Mouse (Mus musculus): ENCODE measurements around the gene Pfkm. TPM values are rescaled to one million over a fixed set of nuclear protein-coding genes. Genes with fewer than 3 reads are reported as not detected.

Pfkm gene
- polyA plus RNA-seq, 1 experiment from 2014 or later: 108 TPM

- Histone ChIP-seq H3K4me1 (ENCODE audit: control insufficient read depth in 2 of 2, insufficient read depth in 2 of 2, low read length in 2 of 2) (peaks cover 0 to 14% of the 10 kb centered on the region in 2 experiments; a peak in 2 of 4 replicates), H3K27me3 (ENCODE audit: control insufficient read depth, insufficient read depth, low read length) (no peaks in the 10 kb centered on the region), H3K4me2 (ENCODE audit: low read length) (no peak overlapping the region), H3K27ac (replicated peaks in 1 of 2; ENCODE audit: control insufficient read depth in 1 of 2, insufficient read depth in 1 of 2, low read depth in 2 of 2, low read length in 2 of 2) (no peak overlapping the region), H3K4me3 (ENCODE audit: control insufficient read depth in 1 of 2, insufficient read depth in 1 of 2, low read depth in 1 of 2, low read length in 2 of 2) (no peak overlapping the region), H3K9me3 (ENCODE audit: control insufficient read depth, low read length) (no peaks in the 10 kb centered on the region), H3K9ac (ENCODE audit: low read length) (no peak overlapping the region), H3K36me3 (ENCODE audit: control insufficient read depth, insufficient read depth, low read length) (peaks cover 51% of the 10 kb centered on the region)
- ATAC-seq (ENCODE audit: insufficient number of reproducible peaks, insufficient read depth, low FRiP score, low read depth): no peak
- 82% methylated on average over 1 of the region's 1 CpGs for WGBS
Observed at GRCm38 (mm10) chr15:98088889-98089288, 3.5 kb upstream of the Pfkm start.

DNA sequence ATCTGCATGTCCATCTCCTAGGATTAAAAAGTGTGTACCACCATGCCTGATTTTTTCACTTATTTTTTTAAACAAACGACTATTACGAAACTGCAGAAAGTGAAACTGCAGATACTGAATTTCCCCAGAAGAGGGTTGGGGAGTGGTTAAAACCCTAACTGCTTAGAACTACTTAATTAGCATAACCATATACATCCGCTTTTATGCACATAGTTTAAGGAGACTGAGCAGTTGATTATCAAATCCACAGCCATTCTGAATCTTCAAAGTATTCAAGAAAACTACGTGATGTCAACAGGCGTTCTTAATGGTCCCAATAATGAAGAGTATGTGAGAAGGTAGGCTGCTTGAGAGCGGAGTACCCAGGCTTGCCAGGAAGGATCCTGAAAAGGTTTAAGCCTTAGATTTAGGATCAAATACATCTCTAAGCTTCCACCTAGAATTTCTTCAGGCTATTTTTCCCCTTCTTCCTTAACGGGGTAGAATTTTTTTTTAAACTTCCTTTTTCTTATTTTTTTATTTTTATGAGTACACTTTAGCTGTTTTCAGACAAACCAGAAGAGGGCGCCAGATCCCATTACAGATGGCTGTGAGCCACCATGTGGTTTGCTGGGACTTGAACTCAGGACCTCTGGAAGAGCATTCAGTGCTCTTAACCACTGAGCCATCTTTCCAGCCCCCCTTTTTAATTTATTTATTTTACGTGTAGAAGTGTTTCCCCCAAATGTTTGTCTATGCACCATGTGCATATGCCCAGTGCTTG, 2.8 kb upstream of the Pfkm start:
- H3K4me2 ChIP-seq (ENCODE audit: low read length): no peak overlapping the region
- no peak overlapping the region for H3K27ac ChIP-seq (replicated peaks in 1 of 2; ENCODE audit: control insufficient read depth in 1 of 2, insufficient read depth in 1 of 2, low read depth in 2 of 2, low read length in 2 of 2)
- peaks cover 44% of the 10 kb centered on the region for H3K36me3 ChIP-seq (ENCODE audit: control insufficient read depth, insufficient read depth, low read length)
- no peaks in the 10 kb centered on the region for H3K27me3 ChIP-seq (ENCODE audit: control insufficient read depth, insufficient read depth, low read length)
- 73% methylated on average over 9 of the region's 9 CpGs for whole genome bisulfite sequencing
- no peaks in the 10 kb centered on the region for H3K9me3 ChIP-seq (ENCODE audit: control insufficient read depth, low read length)
- no peak for ATAC-seq (ENCODE audit: insufficient number of reproducible peaks, insufficient read depth, low FRiP score, low read depth)
- H3K4me1 ChIP-seq (ENCODE audit: control insufficient read depth in 2 of 2, insufficient read depth in 2 of 2, low read length in 2 of 2): peaks cover 0 to 15% of the 10 kb centered on the region in 2 experiments; a peak in 2 of 4 replicates
- no peak overlapping the region for H3K4me3 ChIP-seq (ENCODE audit: control insufficient read depth in 1 of 2, insufficient read depth in 1 of 2, low read depth in 1 of 2, low read length in 2 of 2)
- no peak overlapping the region for H3K9ac ChIP-seq (ENCODE audit: low read length)

- peak overlapping the region in 1 of 2 experiments; percentile 96; a peak in 2 of 4 replicates for H3K4me3 ChIP-seq (ENCODE audit: control insufficient read depth in 1 of 2, insufficient read depth in 1 of 2, low read depth in 1 of 2, low read length in 2 of 2)
- H3K4me1 ChIP-seq (ENCODE audit: control insufficient read depth in 2 of 2, insufficient read depth in 2 of 2, low read length in 2 of 2): peaks cover 0 to 15% of the 10 kb centered on the region in 2 experiments; a peak in 2 of 4 replicates
- no peaks in the 10 kb centered on the region for H3K27me3 ChIP-seq (ENCODE audit: control insufficient read depth, insufficient read depth, low read length)
- peak overlapping the region; percentile 95 for H3K9ac ChIP-seq (ENCODE audit: low read length)
- peak overlapping the region; percentile 81 for H3K4me2 ChIP-seq (ENCODE audit: low read length)
- ATAC-seq (ENCODE audit: insufficient number of reproducible peaks, insufficient read depth, low FRiP score, low read depth): no peak
- H3K9me3 ChIP-seq (ENCODE audit: control insufficient read depth, low read length): no peaks in the 10 kb centered on the region
- H3K36me3 ChIP-seq (ENCODE audit: control insufficient read depth, insufficient read depth, low read length): peaks cover 22% of the 10 kb centered on the region
- WGBS: 38% methylated on average over 4 of the region's 4 CpGs
- no peak overlapping the region for H3K27ac ChIP-seq (replicated peaks in 1 of 2; ENCODE audit: control insufficient read depth in 1 of 2, insufficient read depth in 1 of 2, low read depth in 2 of 2, low read length in 2 of 2)
Observed at GRCm38 (mm10) chr15:98091841-98092240, 548 bp upstream of the Pfkm start.

DNA sequence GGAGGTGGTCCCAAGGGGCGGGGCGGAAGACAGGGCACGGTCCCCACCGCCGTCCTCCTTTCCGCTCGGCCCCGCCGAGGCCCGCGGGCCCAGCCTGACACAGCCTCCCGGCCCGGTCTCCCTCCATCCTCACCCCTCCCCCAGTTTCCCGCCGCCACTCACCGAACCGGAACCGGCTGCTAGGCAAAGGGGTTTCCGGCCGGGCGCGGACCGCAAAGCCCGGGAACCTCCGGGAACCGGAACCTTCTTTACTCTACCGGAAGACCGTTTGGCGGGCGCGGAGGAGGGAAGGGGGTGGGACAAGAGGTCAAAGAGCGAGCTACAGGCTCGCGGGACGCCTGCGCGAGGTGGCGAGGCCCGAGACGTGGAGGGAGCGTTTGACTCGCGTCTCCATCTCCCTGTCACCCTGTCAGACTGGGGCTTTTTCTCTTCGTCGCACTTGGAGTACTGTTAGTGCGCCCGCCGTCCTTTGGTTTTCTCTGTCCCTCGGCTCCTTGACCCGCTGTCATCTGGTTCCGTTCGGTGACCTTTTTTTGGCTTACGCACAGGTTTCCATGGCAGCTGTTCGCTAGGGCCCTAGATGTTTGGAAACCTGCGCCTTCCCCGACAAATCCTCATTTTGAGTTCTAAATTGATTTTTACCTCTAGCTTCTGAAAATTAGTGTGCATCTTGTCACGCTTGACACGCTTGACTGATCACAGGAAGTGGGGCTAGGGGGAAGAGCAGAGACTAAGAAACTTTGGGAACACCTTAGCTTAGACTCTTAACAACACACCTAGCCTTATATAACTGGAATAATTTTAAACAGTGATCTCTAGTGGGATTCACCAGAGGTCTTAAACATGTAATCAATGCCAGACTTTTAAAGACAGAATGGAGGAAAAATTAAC, 977 bp downstream of the Pfkm start, which contains the start of gene Senp1:
Gene Senp1 (minus strand): TSS at position 624 of the 891 bp plus-strand sequence.
- peak within 1 kb of the TSS; percentile 84 to 96 for H3K4me3 ChIP-seq (ENCODE audit: control insufficient read depth in 1 of 2, insufficient read depth in 1 of 2, low read depth in 1 of 2, low read length in 2 of 2)
- WGBS: 1% methylated on average over 56 of the region's 58 CpGs

DNA sequence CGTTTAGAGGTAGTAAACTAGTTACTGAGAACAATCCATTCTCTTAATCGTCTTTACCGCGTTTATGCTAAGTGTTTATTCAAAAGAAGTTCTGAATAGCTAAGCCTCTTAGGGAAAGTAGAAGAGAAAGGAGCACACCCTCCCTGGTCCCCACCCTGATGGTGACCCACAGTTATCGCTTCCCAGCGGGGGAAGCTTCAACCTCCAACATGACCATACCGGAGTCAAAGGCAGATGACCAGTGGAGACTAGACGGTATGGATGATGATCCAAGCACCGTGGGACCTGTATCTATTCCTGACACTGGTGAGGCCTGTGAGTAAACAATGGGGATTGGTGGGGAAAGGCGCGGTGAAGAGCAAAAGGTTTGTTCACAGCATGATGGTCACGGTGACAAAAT, 2.5 kb downstream of the Pfkm start:
- Histone ChIP-seq H3K27me3 (ENCODE audit: control insufficient read depth, insufficient read depth, low read length) (no peaks in the 10 kb centered on the region), H3K9ac (ENCODE audit: low read length) (no peak overlapping the region), H3K36me3 (ENCODE audit: control insufficient read depth, insufficient read depth, low read length) (no peaks in the 10 kb centered on the region), H3K9me3 (ENCODE audit: control insufficient read depth, low read length) (no peaks in the 10 kb centered on the region), H3K4me1 (ENCODE audit: control insufficient read depth in 2 of 2, insufficient read depth in 2 of 2, low read length in 2 of 2) (peaks cover 0 to 15% of the 10 kb centered on the region in 2 experiments; a peak in 2 of 4 replicates), H3K4me2 (ENCODE audit: low read length) (no peak overlapping the region), H3K4me3 (ENCODE audit: control insufficient read depth in 1 of 2, insufficient read depth in 1 of 2, low read depth in 1 of 2, low read length in 2 of 2) (no peak overlapping the region), H3K27ac (replicated peaks in 1 of 2; ENCODE audit: control insufficient read depth in 1 of 2, insufficient read depth in 1 of 2, low read depth in 2 of 2, low read length in 2 of 2) (no peak overlapping the region)
- no peak for ATAC-seq (ENCODE audit: insufficient number of reproducible peaks, insufficient read depth, low FRiP score, low read depth)
- WGBS: 88% methylated on average over 12 of the region's 12 CpGs

More for the DNA sequence above, 977 bp downstream of the Pfkm start, which contains the start of gene Senp1:
- Histone ChIP-seq H3K4me1 (ENCODE audit: control insufficient read depth in 2 of 2, insufficient read depth in 2 of 2, low read length in 2 of 2) (peaks cover 0 to 15% of the 10 kb centered on the region in 2 experiments; a peak in 2 of 4 replicates), H3K27me3 (ENCODE audit: control insufficient read depth, insufficient read depth, low read length) (no peaks in the 10 kb centered on the region), H3K9ac (ENCODE audit: low read length) (peak within 1 kb of the TSS; percentile 95), H3K4me2 (ENCODE audit: low read length) (peak within 1 kb of the TSS; percentile 81), H3K36me3 (ENCODE audit: control insufficient read depth, insufficient read depth, low read length) (peaks cover 8% of the 10 kb centered on the region; the same call in 1 of the 2 replicates), H3K9me3 (ENCODE audit: control insufficient read depth, low read length) (no peaks in the 10 kb centered on the region), H3K27ac (replicated peaks in 1 of 2; ENCODE audit: control insufficient read depth in 1 of 2, insufficient read depth in 1 of 2, low read depth in 2 of 2, low read length in 2 of 2) (peak within 1 kb of the TSS; percentile 96 to 97)
- ATAC-seq (ENCODE audit: insufficient number of reproducible peaks, insufficient read depth, low FRiP score, low read depth): peak; percentile 85

DNA sequence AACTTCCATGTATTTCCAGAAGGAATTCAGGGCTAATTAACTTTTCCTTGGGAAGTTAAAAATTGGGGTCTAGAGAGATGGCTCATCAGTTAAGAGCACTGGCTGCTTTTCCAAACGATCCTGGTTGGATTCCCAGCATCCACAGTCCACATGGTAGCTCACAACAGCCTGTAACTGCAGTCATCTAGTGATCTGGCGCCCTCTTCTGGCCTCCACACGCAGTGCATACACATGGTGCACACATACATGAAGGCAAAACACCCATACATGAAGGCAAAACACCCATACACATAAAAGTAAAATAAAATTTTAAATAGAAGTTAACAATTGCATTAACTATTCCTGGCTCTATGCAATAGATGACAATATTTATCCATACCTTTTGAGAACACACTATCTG, 4.6 kb downstream of the Pfkm start:
- Histone ChIP-seq H3K9me3 (ENCODE audit: control insufficient read depth, low read length) (peaks cover 3% of the 10 kb centered on the region; the same call in 1 of the 2 replicates), H3K27me3 (ENCODE audit: control insufficient read depth, insufficient read depth, low read length) (no peaks in the 10 kb centered on the region), H3K36me3 (ENCODE audit: control insufficient read depth, insufficient read depth, low read length) (no peaks in the 10 kb centered on the region), H3K9ac (ENCODE audit: low read length) (no peak overlapping the region), H3K4me2 (ENCODE audit: low read length) (no peak overlapping the region), H3K4me1 (ENCODE audit: control insufficient read depth in 2 of 2, insufficient read depth in 2 of 2, low read length in 2 of 2) (peaks cover 0 to 9% of the 10 kb centered on the region in 2 experiments; a peak in 2 of 4 replicates), H3K27ac (replicated peaks in 1 of 2; ENCODE audit: control insufficient read depth in 1 of 2, insufficient read depth in 1 of 2, low read depth in 2 of 2, low read length in 2 of 2) (no peak overlapping the region), H3K4me3 (ENCODE audit: control insufficient read depth in 1 of 2, insufficient read depth in 1 of 2, low read depth in 1 of 2, low read length in 2 of 2) (no peak overlapping the region)
- ATAC-seq (ENCODE audit: insufficient number of reproducible peaks, insufficient read depth, low FRiP score, low read depth): no peak
- WGBS: 43% methylated on average over 3 of the region's 3 CpGs

GRCm38 (mm10) chr15:98098519-98098918, 6.1 kb downstream of the Pfkm start:
- no peak overlapping the region for H3K27ac ChIP-seq (replicated peaks in 1 of 2; ENCODE audit: control insufficient read depth in 1 of 2, insufficient read depth in 1 of 2, low read depth in 2 of 2, low read length in 2 of 2)
- peaks cover 3% of the 10 kb centered on the region; the same call in 1 of the 2 replicates for H3K9me3 ChIP-seq (ENCODE audit: control insufficient read depth, low read length)
- H3K4me2 ChIP-seq (ENCODE audit: low read length): no peak overlapping the region
- no peaks in the 10 kb centered on the region for H3K27me3 ChIP-seq (ENCODE audit: control insufficient read depth, insufficient read depth, low read length)
- no peak for ATAC-seq (ENCODE audit: insufficient number of reproducible peaks, insufficient read depth, low FRiP score, low read depth)
- peaks cover 0 to 3% of the 10 kb centered on the region in 2 experiments; a peak in 1 of 4 replicates for H3K4me1 ChIP-seq (ENCODE audit: control insufficient read depth in 2 of 2, insufficient read depth in 2 of 2, low read length in 2 of 2)
- no peak overlapping the region for H3K4me3 ChIP-seq (ENCODE audit: control insufficient read depth in 1 of 2, insufficient read depth in 1 of 2, low read depth in 1 of 2, low read length in 2 of 2)
- H3K9ac ChIP-seq (ENCODE audit: low read length): no peak overlapping the region
- no peaks in the 10 kb centered on the region for H3K36me3 ChIP-seq (ENCODE audit: control insufficient read depth, insufficient read depth, low read length)
- WGBS: 78% methylated on average over 9 of the region's 9 CpGs

Data from heart, embryonic 14.5 days (tissue).